Mouse (Mus musculus): ENCODE measurements around the gene Atp6v0c. TPM values are rescaled to one million over a fixed set of nuclear protein-coding genes. Genes with fewer than 3 reads are reported as not detected.

Atp6v0c gene
- polyA plus RNA-seq (2012; rRNA removed) (236 and 271 TPM in 2 replicates), polyA plus RNA-seq (2014; fragmentation: Nextera tagmentation; extraction: Ambion mirVana) (326 and 346 TPM in 2 replicates)

DNA sequence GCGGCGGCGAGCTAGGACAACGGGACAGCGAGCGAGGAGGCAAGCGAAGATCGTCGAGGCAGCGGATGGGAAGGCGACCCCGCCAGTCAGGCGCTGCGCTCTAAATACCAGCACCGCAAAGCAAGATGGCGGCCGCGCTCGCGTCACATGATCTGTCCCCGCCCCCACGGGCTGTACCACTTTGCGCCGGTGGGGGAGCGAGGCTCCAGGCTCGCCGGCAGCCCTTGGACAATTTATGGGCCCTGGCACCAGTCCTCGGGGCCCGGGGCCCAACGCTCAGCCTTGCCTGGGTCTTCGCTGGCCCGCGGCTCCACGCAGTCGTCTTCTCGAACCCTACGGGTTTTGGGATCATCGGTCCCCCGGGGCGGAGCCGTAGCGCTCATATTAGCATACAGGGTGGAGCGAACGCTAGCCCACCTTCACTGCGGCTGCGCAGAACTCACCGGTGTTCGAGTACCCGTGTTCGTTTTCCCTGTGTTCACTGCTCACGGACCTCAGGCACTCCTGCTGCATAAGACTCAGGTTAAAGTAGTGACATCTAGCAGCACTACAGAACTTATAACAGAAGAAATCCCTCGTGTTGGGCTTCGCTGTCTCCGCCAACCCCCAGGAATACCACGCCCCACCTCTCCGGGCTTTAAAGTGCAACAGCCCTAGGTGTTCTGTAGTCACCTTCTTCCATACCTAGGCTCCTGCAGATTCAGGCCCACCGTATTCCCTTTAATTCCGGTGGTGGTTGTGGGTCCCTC lies at the start of gene Atp6v0c:
TSS of gene Atp6v0c (minus strand) at position 386 of the 749 bp plus-strand sequence.
- under 1% methylated on average over 58 of the region's 58 CpGs for WGBS (ENCODE audit: insufficient replicate concordance)
- H3K4me2 ChIP-seq (ENCODE audit: low read depth) = peak within 1 kb of the TSS; percentile 82
- no peaks in the 10 kb centered on the region for H3K27me3 ChIP-seq (ENCODE audit: control insufficient read depth, insufficient read depth, low read length)
- TF ChIP-seq EP300 (IDR thresholded peaks at IDR 0.05; ENCODE audit: low read depth) (peak; percentile 45), CTCF (IDR thresholded peaks at IDR 0.05; ENCODE audit: low read depth) (peak; percentile 41)
- peak within 1 kb of the TSS; percentile 85 for H3K27ac ChIP-seq
- peaks cover 14% of the 10 kb centered on the region for H3K36me3 ChIP-seq (replicated peaks; ENCODE audit: control insufficient read depth, insufficient read depth, low read depth)
- H3K9me3 ChIP-seq (ENCODE audit: control insufficient read depth, low read length) = no peaks in the 10 kb centered on the region
- H3K4me1 ChIP-seq (replicated peaks; ENCODE audit: control insufficient read depth in 2 of 2, insufficient read depth in 2 of 2, low read length in 1 of 2) = peaks cover 14 to 23% of the 10 kb centered on the region in 2 experiments
- peak within 1 kb of the TSS; percentile 72 to 98 for H3K4me3 ChIP-seq (ENCODE audit: insufficient read depth in 1 of 2, low read depth in 2 of 2, low read length in 2 of 2)
- H3K9ac ChIP-seq (replicated peaks) = peak within 1 kb of the TSS; percentile 92
- DNase-seq (ENCODE audit: low read depth in 3 of 3, low spot score in 3 of 3) (peak; percentile 89 to 91 (median 90)), ATAC-seq (ENCODE audit: insufficient read depth) (peak; percentile 87)

DNA sequence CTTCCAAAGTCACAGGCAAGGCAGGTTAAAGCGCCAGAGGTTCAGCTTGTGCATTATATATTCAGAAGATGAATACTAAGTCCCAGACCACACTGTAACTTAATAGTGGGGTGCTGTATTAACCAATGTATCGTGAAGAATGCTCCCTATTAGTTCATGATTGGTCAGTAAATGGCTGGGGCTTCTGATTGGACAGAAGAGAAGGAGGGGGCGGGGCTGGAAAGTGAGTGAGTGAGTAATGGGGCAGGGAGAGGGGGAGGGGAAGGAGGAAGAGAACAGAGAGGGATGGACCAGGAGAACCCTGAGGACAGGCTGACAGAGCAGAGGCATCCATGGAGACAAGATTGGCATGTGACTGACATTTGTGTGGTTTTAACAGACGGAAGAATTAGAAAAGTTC lies 47.3 kb upstream of the Atp6v0c start:
- ATAC-seq (ENCODE audit: insufficient read depth) (no peak), DNase-seq (ENCODE audit: low read depth in 3 of 3, low spot score in 3 of 3) (no peak)
- no peak overlapping the region for H3K27ac ChIP-seq
- WGBS (ENCODE audit: insufficient replicate concordance) = 74% methylated on average over 4 of the region's 4 CpGs
- no peaks in the 10 kb centered on the region for H3K9me3 ChIP-seq (ENCODE audit: control insufficient read depth, low read length)
- no peak overlapping the region for H3K4me3 ChIP-seq (ENCODE audit: insufficient read depth in 1 of 2, low read depth in 2 of 2, low read length in 2 of 2)
- H3K4me2 ChIP-seq (ENCODE audit: low read depth) = no peak overlapping the region
- no peak overlapping the region for H3K9ac ChIP-seq (replicated peaks)
- peaks cover 41% of the 10 kb centered on the region for H3K36me3 ChIP-seq (replicated peaks; ENCODE audit: control insufficient read depth, insufficient read depth, low read depth)
- H3K27me3 ChIP-seq (ENCODE audit: control insufficient read depth, insufficient read depth, low read length) = peaks cover 3% of the 10 kb centered on the region; the same call in 1 of the 2 replicates
- TF ChIP-seq EP300 (IDR thresholded peaks at IDR 0.05; ENCODE audit: low read depth) = no peak
- TF ChIP-seq CTCF (IDR thresholded peaks at IDR 0.05; ENCODE audit: low read depth) = no peak
- H3K4me1 ChIP-seq (replicated peaks; ENCODE audit: control insufficient read depth in 2 of 2, insufficient read depth in 2 of 2, low read length in 1 of 2) = peaks cover 15 to 25% of the 10 kb centered on the region in 2 experiments

DNA sequence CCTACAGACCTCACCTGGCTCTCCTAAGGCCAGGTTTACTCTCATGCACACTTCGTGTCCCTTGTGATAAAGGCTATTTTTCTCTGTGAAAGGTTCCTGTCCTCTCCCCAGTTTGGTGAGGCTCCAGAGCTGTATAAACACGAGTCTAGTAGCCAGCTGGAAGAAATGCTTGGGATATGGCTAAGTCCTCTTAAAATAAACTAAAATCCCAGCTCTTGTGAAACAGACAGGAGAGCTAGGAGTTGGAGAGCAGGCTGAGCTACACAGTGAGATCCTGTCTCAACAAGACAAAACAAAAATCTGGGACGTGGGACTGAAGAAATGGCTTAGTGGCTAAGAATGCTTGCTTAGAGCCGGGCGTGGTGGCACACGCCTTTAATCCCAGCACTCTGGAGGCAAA lies 43.7 kb upstream of the Atp6v0c start:
- no peak overlapping the region for H3K4me2 ChIP-seq (ENCODE audit: low read depth)
- peaks cover 27 to 37% of the 10 kb centered on the region in 2 experiments for H3K4me1 ChIP-seq (replicated peaks; ENCODE audit: control insufficient read depth in 2 of 2, insufficient read depth in 2 of 2, low read length in 1 of 2)
- no peak overlapping the region for H3K4me3 ChIP-seq (ENCODE audit: insufficient read depth in 1 of 2, low read depth in 2 of 2, low read length in 2 of 2)
- DNase-seq (ENCODE audit: low read depth in 3 of 3, low spot score in 3 of 3) (no peak), ATAC-seq (ENCODE audit: insufficient read depth) (no peak)
- H3K27me3 ChIP-seq (ENCODE audit: control insufficient read depth, insufficient read depth, low read length) = peaks cover 3% of the 10 kb centered on the region; the same call in 1 of the 2 replicates
- WGBS (ENCODE audit: insufficient replicate concordance) = 59% methylated on average over 6 of the region's 6 CpGs
- TF ChIP-seq EP300 (IDR thresholded peaks at IDR 0.05; ENCODE audit: low read depth) (no peak), CTCF (IDR thresholded peaks at IDR 0.05; ENCODE audit: low read depth) (no peak)
- H3K9ac ChIP-seq (replicated peaks) = no peak overlapping the region
- H3K9me3 ChIP-seq (ENCODE audit: control insufficient read depth, low read length) = no peaks in the 10 kb centered on the region
- no peak overlapping the region for H3K27ac ChIP-seq
- H3K36me3 ChIP-seq (replicated peaks; ENCODE audit: control insufficient read depth, insufficient read depth, low read depth) = peaks cover 33% of the 10 kb centered on the region

DNA sequence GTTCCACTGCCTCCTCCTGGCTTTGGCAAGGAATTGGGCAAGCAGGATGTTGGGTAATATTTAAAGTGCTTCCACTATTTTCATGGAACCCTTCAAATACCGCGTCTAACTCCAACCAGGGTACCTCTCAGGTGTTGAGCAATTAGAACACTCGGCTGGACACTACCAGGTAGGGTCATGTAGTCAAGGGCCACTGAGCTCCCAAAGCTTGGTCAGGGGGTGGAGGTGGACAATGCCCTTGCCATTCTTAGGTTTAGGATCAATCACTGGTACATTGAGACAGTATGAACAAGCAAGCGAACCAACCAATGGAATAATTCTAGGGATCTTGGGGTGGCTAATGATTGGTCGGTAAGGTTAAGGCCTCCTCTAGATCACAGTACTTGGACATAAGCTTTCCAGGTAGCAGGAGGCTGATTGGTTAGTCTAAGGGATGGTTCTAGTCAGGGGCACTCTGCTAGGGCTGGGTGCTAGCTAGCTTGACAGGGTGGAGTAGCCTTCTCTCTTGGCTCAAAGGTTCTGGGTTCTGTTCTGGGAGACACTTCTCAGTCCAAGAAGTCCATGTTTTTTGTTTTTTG lies 43.0 kb upstream of the Atp6v0c start:
- DNase-seq (ENCODE audit: low read depth in 3 of 3, low spot score in 3 of 3) = no peak
- peak overlapping the region; percentile 73 for H3K4me2 ChIP-seq (ENCODE audit: low read depth)
- 29% methylated on average over 5 of the region's 5 CpGs for WGBS (ENCODE audit: insufficient replicate concordance)
- H3K4me1 ChIP-seq (replicated peaks; ENCODE audit: control insufficient read depth in 2 of 2, insufficient read depth in 2 of 2, low read length in 1 of 2) = peaks cover 34 to 42% of the 10 kb centered on the region in 2 experiments
- peaks cover 3% of the 10 kb centered on the region; the same call in 1 of the 2 replicates for H3K27me3 ChIP-seq (ENCODE audit: control insufficient read depth, insufficient read depth, low read length)
- H3K9ac ChIP-seq (replicated peaks) = no peak overlapping the region; the same call in 1 of the 2 replicates
- peak; percentile 62 for TF ChIP-seq CTCF (IDR thresholded peaks at IDR 0.05; ENCODE audit: low read depth)
- TF ChIP-seq EP300 (IDR thresholded peaks at IDR 0.05; ENCODE audit: low read depth) = no peak
- no peaks in the 10 kb centered on the region for H3K9me3 ChIP-seq (ENCODE audit: control insufficient read depth, low read length)
- no peak for ATAC-seq (ENCODE audit: insufficient read depth)
- H3K4me3 ChIP-seq (ENCODE audit: insufficient read depth in 1 of 2, low read depth in 2 of 2, low read length in 2 of 2) = peak overlapping the region; percentile 46 to 47; a peak in 3 of 4 replicates
- peaks cover 27% of the 10 kb centered on the region for H3K36me3 ChIP-seq (replicated peaks; ENCODE audit: control insufficient read depth, insufficient read depth, low read depth)
- no peak overlapping the region for H3K27ac ChIP-seq

Data from liver, embryonic 14.5 days (tissue).